Mouse (Mus musculus): ENCODE data around the gene Olfr742. TPM values are rescaled to one million over a fixed set of nuclear protein-coding genes. Genes with fewer than 3 reads are reported as not detected.

The Olfr742 gene
- not detected in 2 replicates for polyA plus RNA-seq (2012; ENCODE audit: insufficient read depth, low replicate concordance)

DNA sequence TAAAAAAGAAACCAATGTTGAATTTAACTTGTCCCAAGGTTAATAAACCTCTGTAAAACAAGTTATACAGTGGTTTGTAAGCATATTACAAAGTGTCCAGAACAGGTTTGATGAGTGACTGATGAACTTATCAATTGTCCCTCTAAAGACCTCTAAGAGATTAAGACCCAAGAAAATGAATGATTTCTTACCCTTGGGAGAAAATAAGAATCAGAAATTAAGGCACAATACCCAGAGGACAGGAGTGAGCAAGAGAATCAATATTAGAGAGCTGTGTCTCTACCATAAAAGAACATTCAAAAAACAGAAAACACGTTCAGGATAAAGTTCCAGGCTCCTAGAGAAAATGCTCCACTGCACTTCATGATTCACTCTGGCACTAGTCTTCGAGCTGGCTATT is at the start of gene Olfr742:
Gene Olfr742, plus strand, starts transcription at position 301 of the 400 bp plus-strand sequence.
- H3K4me1 ChIP-seq, result no peaks in the 10 kb centered on the region
- TF ChIP-seq GATA1 (IDR thresholded peaks at IDR 0.05; ENCODE audit: borderline replicate concordance, low read length) (no peak), FLI1 (IDR thresholded peaks at IDR 0.05; ENCODE audit: low read length) (no peak)
- no peaks in the 10 kb centered on the region for H3K27me3 ChIP-seq (replicated peaks)
- no peak within 1 kb of the TSS for H3K4me3 ChIP-seq (replicated peaks)
- H3K9me3 ChIP-seq, result no peaks in the 10 kb centered on the region
- no peaks in the 10 kb centered on the region for H3K36me3 ChIP-seq (replicated peaks; ENCODE audit: low read length)

DNA sequence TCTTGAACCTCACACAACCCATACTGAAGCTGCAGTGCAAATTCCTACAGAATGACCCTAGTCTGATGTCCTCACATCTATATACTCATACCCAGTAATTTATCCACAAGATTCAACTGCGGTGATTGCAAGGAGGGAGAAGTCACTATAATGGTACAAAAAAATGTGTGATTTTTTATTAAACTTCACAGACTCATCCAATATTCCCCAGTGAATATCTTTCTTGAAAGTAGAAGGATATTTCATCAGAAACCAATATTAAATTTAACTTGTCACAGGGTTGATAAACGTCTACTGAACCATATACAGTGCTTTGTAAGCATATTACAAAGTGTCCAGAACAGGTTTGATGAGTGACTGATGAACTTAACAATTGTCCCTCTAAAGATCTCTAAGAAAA is 31.0 kb upstream of the Olfr742 start, which contains the start of gene Olfr741:
Gene Olfr741, plus strand, starts transcription at position 301 of the 400 bp plus-strand sequence.
- Histone ChIP-seq H3K27me3 (replicated peaks) (no peaks in the 10 kb centered on the region), H3K4me3 (replicated peaks) (no peak within 1 kb of the TSS), H3K4me1 (no peaks in the 10 kb centered on the region), H3K36me3 (replicated peaks; ENCODE audit: low read length) (no peaks in the 10 kb centered on the region), H3K9me3 (no peaks in the 10 kb centered on the region)
- TF ChIP-seq GATA1 (IDR thresholded peaks at IDR 0.05; ENCODE audit: borderline replicate concordance, low read length) (no peak), FLI1 (IDR thresholded peaks at IDR 0.05; ENCODE audit: low read length) (no peak)

DNA sequence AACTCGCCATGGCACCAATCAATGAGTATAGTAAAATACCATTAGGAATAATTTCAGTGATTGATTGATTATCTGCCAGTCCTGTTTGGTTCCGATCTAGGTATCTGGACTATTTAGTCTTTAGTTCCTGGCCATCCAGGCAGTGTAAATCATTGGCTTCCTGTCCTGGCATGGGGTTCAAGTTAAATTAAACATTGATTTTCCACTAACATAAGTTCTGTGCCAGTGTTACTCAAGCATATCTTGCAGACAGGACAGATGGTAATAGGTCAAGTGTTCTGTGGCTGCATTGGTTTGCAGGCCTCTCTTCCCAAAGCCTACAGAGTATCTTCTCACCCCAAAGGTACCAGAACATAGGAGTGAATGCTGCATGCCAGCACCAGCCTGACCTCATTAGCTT is 25.0 kb upstream of the Olfr742 start:
- TF ChIP-seq FLI1 (IDR thresholded peaks at IDR 0.05; ENCODE audit: low read length) (no peak), GATA1 (IDR thresholded peaks at IDR 0.05; ENCODE audit: borderline replicate concordance, low read length) (no peak)
- no peaks in the 10 kb centered on the region for H3K27me3 ChIP-seq (replicated peaks)

DNA sequence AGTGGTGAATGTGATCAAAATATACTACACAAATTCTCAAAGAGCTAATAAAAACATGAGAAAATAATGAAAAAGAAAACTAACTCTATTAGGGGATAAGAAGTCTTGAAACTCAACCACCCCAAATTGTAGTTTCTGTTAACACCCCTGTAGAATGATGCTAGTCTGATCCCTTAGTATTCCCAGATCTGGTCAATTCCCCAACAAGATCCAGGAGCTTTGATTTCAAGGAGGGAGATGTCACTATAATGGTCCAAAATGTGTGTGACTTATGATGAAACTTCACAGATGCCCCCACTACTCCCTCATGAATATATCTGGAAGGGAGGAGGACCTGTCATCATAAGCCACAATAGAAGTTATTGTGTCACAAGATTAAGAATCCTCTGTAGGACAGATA is 18.1 kb downstream of the Olfr742 start, which contains the start of gene Olfr743:
Gene Olfr743, plus strand, starts transcription at position 301 of the 400 bp plus-strand sequence.
- H3K4me3 ChIP-seq (replicated peaks), result no peak within 1 kb of the TSS
- no peaks in the 10 kb centered on the region for H3K27me3 ChIP-seq (replicated peaks)
- no peaks in the 10 kb centered on the region for H3K4me1 ChIP-seq
- no peak for TF ChIP-seq FLI1 (IDR thresholded peaks at IDR 0.05; ENCODE audit: low read length)
- TF ChIP-seq GATA1 (IDR thresholded peaks at IDR 0.05; ENCODE audit: borderline replicate concordance, low read length), result no peak
- no peaks in the 10 kb centered on the region for H3K36me3 ChIP-seq (replicated peaks; ENCODE audit: low read length)
- H3K9me3 ChIP-seq, result no peaks in the 10 kb centered on the region

More for the DNA sequence above, 25.0 kb upstream of the Olfr742 start:
- no peak overlapping the region for H3K4me3 ChIP-seq (replicated peaks)
- H3K9me3 ChIP-seq, result peaks cover 6% of the 10 kb centered on the region; the same call in 1 of the 2 replicates
- no peaks in the 10 kb centered on the region for H3K36me3 ChIP-seq (replicated peaks; ENCODE audit: low read length)
- H3K4me1 ChIP-seq, result no peaks in the 10 kb centered on the region

DNA sequence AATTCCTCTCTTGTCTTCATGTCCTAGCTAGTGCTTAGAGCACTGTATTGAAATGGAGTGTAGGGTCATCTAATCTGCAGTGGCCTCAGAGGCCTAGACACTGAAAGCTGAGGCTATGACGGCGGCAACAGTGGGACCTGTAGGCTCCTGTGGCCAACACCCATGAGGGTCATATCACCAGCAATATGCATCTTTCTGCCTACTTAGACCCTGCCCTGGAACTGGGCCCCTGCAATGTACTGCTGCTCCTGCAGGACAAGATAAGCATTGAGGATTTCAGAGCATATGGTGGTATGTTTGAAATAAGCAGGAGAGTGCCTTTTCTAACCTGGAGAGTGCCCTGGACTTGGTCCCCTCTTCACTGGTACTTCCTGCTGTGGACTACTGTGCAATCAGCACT is 49.3 kb downstream of the Olfr742 start:
- no peak overlapping the region for H3K4me3 ChIP-seq (replicated peaks)
- H3K27me3 ChIP-seq (replicated peaks), result no peaks in the 10 kb centered on the region
- peaks cover 10% of the 10 kb centered on the region for H3K9me3 ChIP-seq
- H3K4me1 ChIP-seq, result no peaks in the 10 kb centered on the region
- no peaks in the 10 kb centered on the region for H3K36me3 ChIP-seq (replicated peaks; ENCODE audit: low read length)
- no peak for TF ChIP-seq FLI1 (IDR thresholded peaks at IDR 0.05; ENCODE audit: low read length)
- TF ChIP-seq GATA1 (IDR thresholded peaks at IDR 0.05; ENCODE audit: borderline replicate concordance, low read length), result no peak

Other genes with a start within 250 kb of the Olfr742 start
- not detected in 2 replicates for gene Olfr732, start 219.4 kb upstream of the Olfr742 start, polyA plus RNA-seq (2012; ENCODE audit: insufficient read depth, low replicate concordance)
- not detected in 2 replicates for gene Olfr733, start 202.1 kb upstream of the Olfr742 start, polyA plus RNA-seq (2012; ENCODE audit: insufficient read depth, low replicate concordance)
- gene Olfr734, start 176.8 kb upstream of the Olfr742 start, polyA plus RNA-seq (2012; ENCODE audit: insufficient read depth, low replicate concordance), result not detected in 2 replicates
- gene Olfr735, start 154.7 kb upstream of the Olfr742 start, polyA plus RNA-seq (2012; ENCODE audit: insufficient read depth, low replicate concordance), result not detected in 2 replicates
- gene Tlr11, start 145.7 kb upstream of the Olfr742 start, polyA plus RNA-seq (2012; ENCODE audit: insufficient read depth, low replicate concordance), result not detected in 2 replicates
- not detected in 2 replicates for gene Olfr736, start 122.4 kb upstream of the Olfr742 start, polyA plus RNA-seq (2012; ENCODE audit: insufficient read depth, low replicate concordance)
- not detected in 2 replicates for gene Olfr738, start 96.0 kb upstream of the Olfr742 start, polyA plus RNA-seq (2012; ENCODE audit: insufficient read depth, low replicate concordance)
- gene Olfr739, start 85.0 kb upstream of the Olfr742 start, polyA plus RNA-seq (2012; ENCODE audit: insufficient read depth, low replicate concordance), result not detected in 2 replicates
- not detected in 2 replicates for gene Olfr740, start 58.1 kb upstream of the Olfr742 start, polyA plus RNA-seq (2012; ENCODE audit: insufficient read depth, low replicate concordance)
- not detected in 2 replicates for gene Olfr741, start 30.9 kb upstream of the Olfr742 start, polyA plus RNA-seq (2012; ENCODE audit: insufficient read depth, low replicate concordance)
- not detected in 2 replicates for gene Olfr743, start 18.2 kb downstream of the Olfr742 start, polyA plus RNA-seq (2012; ENCODE audit: insufficient read depth, low replicate concordance)
- not detected in 2 replicates for gene Olfr744, start 111.3 kb downstream of the Olfr742 start, polyA plus RNA-seq (2012; ENCODE audit: insufficient read depth, low replicate concordance)
- gene Olfr745, start 135.8 kb downstream of the Olfr742 start, polyA plus RNA-seq (2012; ENCODE audit: insufficient read depth, low replicate concordance), result not detected in 2 replicates
- gene Olfr746, start 143.5 kb downstream of the Olfr742 start, polyA plus RNA-seq (2012; ENCODE audit: insufficient read depth, low replicate concordance), result not detected in 2 replicates
- not detected in 2 replicates for gene Olfr747, start 189.6 kb downstream of the Olfr742 start, polyA plus RNA-seq (2012; ENCODE audit: insufficient read depth, low replicate concordance)
- not detected in 2 replicates for gene Olfr748, start 203.8 kb downstream of the Olfr742 start, polyA plus RNA-seq (2012; ENCODE audit: insufficient read depth, low replicate concordance)
- not detected in 2 replicates for gene Olfr749, start 241.5 kb downstream of the Olfr742 start, polyA plus RNA-seq (2012; ENCODE audit: insufficient read depth, low replicate concordance)